Mouse (Mus musculus): ENCODE measurements at regions not wholly inside any gene's neighbourhood (a gene's known extent, or its start where the extent isn't known, plus 50 kb on each side); places are given as distances from the start of the nearest gene placed in this dataset.

DNA sequence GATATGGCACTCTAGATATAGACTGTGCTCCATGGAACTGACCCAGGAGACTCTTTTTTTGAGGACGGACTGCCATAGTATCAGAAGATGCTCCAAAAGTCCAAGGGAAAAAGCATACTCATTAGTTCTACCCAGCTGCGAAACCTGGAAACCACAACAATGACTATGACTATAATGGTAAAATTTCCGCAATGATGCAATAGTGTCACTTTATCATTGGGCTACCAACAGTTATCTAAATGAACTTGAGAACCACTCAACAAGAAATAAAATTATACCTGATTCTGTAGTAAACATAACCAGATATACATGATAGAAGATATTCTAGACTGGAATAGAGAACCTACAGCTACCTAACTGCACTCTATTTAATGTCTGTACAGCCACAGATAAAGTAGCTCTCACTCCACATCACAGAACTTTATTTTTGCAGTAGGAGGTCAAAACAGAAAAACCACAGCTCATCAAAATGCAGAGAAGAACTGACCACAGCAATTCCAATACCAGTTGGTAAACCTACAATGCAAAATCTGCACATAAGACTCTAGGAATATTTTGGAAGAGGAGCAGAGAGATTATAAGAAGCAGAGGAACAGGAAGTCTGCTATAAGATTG, 1255.8 kb upstream of the Zeb2 start:
- H3K4me1 ChIP-seq (replicated peaks; ENCODE audit: control insufficient read depth, insufficient read depth, low read length), result no peaks in the 10 kb centered on the region
- ATAC-seq, result no peak
- H3K9ac ChIP-seq (replicated peaks; ENCODE audit: low read depth, low read length), result no peak overlapping the region
- no peaks in the 10 kb centered on the region for H3K9me3 ChIP-seq (ENCODE audit: control insufficient read depth, low read length)
- H3K27ac ChIP-seq (ENCODE audit: low read length), result no peak overlapping the region
- no peak overlapping the region for H3K4me3 ChIP-seq (replicated peaks; ENCODE audit: low read length)
- WGBS, result 95% methylated on average over 3 of the region's 3 CpGs
- no peak overlapping the region for H3K4me2 ChIP-seq (ENCODE audit: low read length)
- no peaks in the 10 kb centered on the region for H3K27me3 ChIP-seq (replicated peaks; ENCODE audit: control insufficient read depth, insufficient read depth, low read length)
- no peaks in the 10 kb centered on the region for H3K36me3 ChIP-seq (ENCODE audit: control insufficient read depth, insufficient read depth)

GRCm38 (mm10) chr2:46371755-46372154, 1254.6 kb upstream of the Zeb2 start:
- H3K9ac ChIP-seq (replicated peaks; ENCODE audit: low read depth, low read length), result no peak overlapping the region
- no peak overlapping the region for H3K4me2 ChIP-seq (ENCODE audit: low read length)
- WGBS, result 76% methylated on average over 1 of the region's 1 CpGs
- H3K27me3 ChIP-seq (replicated peaks; ENCODE audit: control insufficient read depth, insufficient read depth, low read length), result no peaks in the 10 kb centered on the region
- no peaks in the 10 kb centered on the region for H3K4me1 ChIP-seq (replicated peaks; ENCODE audit: control insufficient read depth, insufficient read depth, low read length)
- no peak for ATAC-seq
- H3K27ac ChIP-seq (ENCODE audit: low read length), result no peak overlapping the region
- H3K36me3 ChIP-seq (ENCODE audit: control insufficient read depth, insufficient read depth), result no peaks in the 10 kb centered on the region
- H3K9me3 ChIP-seq (ENCODE audit: control insufficient read depth, low read length), result no peaks in the 10 kb centered on the region
- no peak overlapping the region for H3K4me3 ChIP-seq (replicated peaks; ENCODE audit: low read length)

- Histone ChIP-seq H3K4me1 (replicated peaks; ENCODE audit: control insufficient read depth, insufficient read depth, low read length) (no peaks in the 10 kb centered on the region), H3K27ac (ENCODE audit: low read length) (no peak overlapping the region), H3K9me3 (ENCODE audit: control insufficient read depth, low read length) (no peaks in the 10 kb centered on the region), H3K4me3 (replicated peaks; ENCODE audit: low read length) (no peak overlapping the region), H3K9ac (replicated peaks; ENCODE audit: low read depth, low read length) (no peak overlapping the region), H3K27me3 (replicated peaks; ENCODE audit: control insufficient read depth, insufficient read depth, low read length) (no peaks in the 10 kb centered on the region), H3K4me2 (ENCODE audit: low read length) (no peak overlapping the region), H3K36me3 (ENCODE audit: control insufficient read depth, insufficient read depth) (no peaks in the 10 kb centered on the region)
- 82% methylated on average over 5 of the region's 5 CpGs for WGBS
- no peak for ATAC-seq
Observed at GRCm38 (mm10) chr2:46370949-46371348, 1253.8 kb upstream of the Zeb2 start.

GRCm38 (mm10) chr2:46368882-46369281, 1251.7 kb upstream of the Zeb2 start:
- no peak overlapping the region for H3K4me3 ChIP-seq (replicated peaks; ENCODE audit: low read length)
- H3K9ac ChIP-seq (replicated peaks; ENCODE audit: low read depth, low read length), result no peak overlapping the region
- 93% methylated on average over 4 of the region's 4 CpGs for WGBS
- H3K36me3 ChIP-seq (ENCODE audit: control insufficient read depth, insufficient read depth), result no peaks in the 10 kb centered on the region
- no peak overlapping the region for H3K27ac ChIP-seq (ENCODE audit: low read length)
- no peak for ATAC-seq
- H3K9me3 ChIP-seq (ENCODE audit: control insufficient read depth, low read length), result no peaks in the 10 kb centered on the region
- H3K4me1 ChIP-seq (replicated peaks; ENCODE audit: control insufficient read depth, insufficient read depth, low read length), result no peaks in the 10 kb centered on the region
- H3K27me3 ChIP-seq (replicated peaks; ENCODE audit: control insufficient read depth, insufficient read depth, low read length), result no peaks in the 10 kb centered on the region
- no peak overlapping the region for H3K4me2 ChIP-seq (ENCODE audit: low read length)

DNA sequence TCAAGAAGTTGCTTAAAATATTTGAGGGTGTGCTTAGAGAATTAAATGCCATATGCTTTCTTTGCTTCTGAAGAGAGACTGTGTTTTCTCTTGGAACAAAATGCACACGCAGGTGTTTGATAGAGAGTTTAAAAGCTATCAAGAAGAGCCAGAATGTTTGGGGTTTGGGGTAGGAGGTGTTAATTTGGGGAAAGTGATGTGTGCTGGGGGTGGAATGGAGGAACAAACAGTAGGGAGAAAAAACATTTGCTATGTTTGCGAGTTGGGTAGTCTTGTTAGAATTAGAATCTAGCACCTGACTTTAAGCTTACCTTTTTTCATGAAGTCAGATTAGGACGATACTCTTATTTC, 1248.9 kb upstream of the Zeb2 start:
- no peaks in the 10 kb centered on the region for H3K9me3 ChIP-seq (ENCODE audit: control insufficient read depth, low read length)
- ATAC-seq, result no peak
- H3K36me3 ChIP-seq (ENCODE audit: control insufficient read depth, insufficient read depth), result no peaks in the 10 kb centered on the region
- no peak overlapping the region for H3K4me3 ChIP-seq (replicated peaks; ENCODE audit: low read length)
- 83% methylated on average over 3 of the region's 3 CpGs for WGBS
- no peaks in the 10 kb centered on the region for H3K4me1 ChIP-seq (replicated peaks; ENCODE audit: control insufficient read depth, insufficient read depth, low read length)
- H3K27ac ChIP-seq (ENCODE audit: low read length), result no peak overlapping the region
- H3K9ac ChIP-seq (replicated peaks; ENCODE audit: low read depth, low read length), result no peak overlapping the region
- H3K4me2 ChIP-seq (ENCODE audit: low read length), result no peak overlapping the region
- no peaks in the 10 kb centered on the region for H3K27me3 ChIP-seq (replicated peaks; ENCODE audit: control insufficient read depth, insufficient read depth, low read length)

DNA sequence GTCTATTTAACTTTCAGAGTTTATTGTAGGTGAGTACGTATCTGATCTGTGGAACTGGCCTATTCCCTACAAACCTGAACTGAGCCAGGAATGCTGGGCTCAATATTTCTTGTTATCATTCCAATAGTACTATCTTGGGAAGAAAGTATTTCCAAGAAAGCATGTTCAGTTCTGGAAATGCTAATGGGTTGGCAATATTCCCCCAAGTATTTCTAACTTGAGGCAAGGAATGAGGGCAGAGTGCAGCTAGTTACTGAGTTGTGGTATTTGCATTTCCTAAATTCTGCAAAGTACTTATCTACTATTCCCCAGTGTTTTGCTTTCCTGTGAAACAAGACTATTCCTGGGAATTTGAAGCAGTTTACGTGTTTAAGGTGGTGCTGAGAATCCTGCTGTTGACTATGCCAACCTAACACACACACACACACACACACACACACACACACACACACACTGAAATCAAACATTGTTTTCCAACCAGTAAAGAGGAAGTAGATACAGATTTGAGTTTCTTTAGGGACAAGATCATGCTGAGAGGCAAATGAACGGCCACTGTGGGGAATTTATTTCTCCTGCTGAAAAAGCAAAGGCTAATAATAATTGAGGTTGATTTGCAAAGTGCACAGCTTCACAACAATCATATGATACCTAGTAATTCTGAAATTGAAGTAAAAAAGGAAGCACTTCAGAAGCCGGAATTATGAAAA, 1248.4 kb upstream of the Zeb2 start:
- H3K9me3 ChIP-seq (ENCODE audit: control insufficient read depth, low read length), result no peaks in the 10 kb centered on the region
- H3K36me3 ChIP-seq (ENCODE audit: control insufficient read depth, insufficient read depth), result no peaks in the 10 kb centered on the region
- no peak for ATAC-seq
- no peaks in the 10 kb centered on the region for H3K27me3 ChIP-seq (replicated peaks; ENCODE audit: control insufficient read depth, insufficient read depth, low read length)
- no peaks in the 10 kb centered on the region for H3K4me1 ChIP-seq (replicated peaks; ENCODE audit: control insufficient read depth, insufficient read depth, low read length)
- no peak overlapping the region for H3K4me3 ChIP-seq (replicated peaks; ENCODE audit: low read length)
- WGBS, result 79% methylated on average over 4 of the region's 4 CpGs
- no peak overlapping the region for H3K4me2 ChIP-seq (ENCODE audit: low read length)
- no peak overlapping the region for H3K9ac ChIP-seq (replicated peaks; ENCODE audit: low read depth, low read length)
- no peak overlapping the region for H3K27ac ChIP-seq (ENCODE audit: low read length)

- WGBS, result 70% methylated on average over 4 of the region's 4 CpGs
- no peak overlapping the region for H3K4me3 ChIP-seq (replicated peaks; ENCODE audit: low read length)
- H3K36me3 ChIP-seq (ENCODE audit: control insufficient read depth, insufficient read depth), result no peaks in the 10 kb centered on the region
- no peak overlapping the region for H3K4me2 ChIP-seq (ENCODE audit: low read length)
- H3K9ac ChIP-seq (replicated peaks; ENCODE audit: low read depth, low read length), result no peak overlapping the region
- no peak overlapping the region for H3K27ac ChIP-seq (ENCODE audit: low read length)
- H3K9me3 ChIP-seq (ENCODE audit: control insufficient read depth, low read length), result no peaks in the 10 kb centered on the region
- ATAC-seq, result no peak
- H3K27me3 ChIP-seq (replicated peaks; ENCODE audit: control insufficient read depth, insufficient read depth, low read length), result no peaks in the 10 kb centered on the region
- H3K4me1 ChIP-seq (replicated peaks; ENCODE audit: control insufficient read depth, insufficient read depth, low read length), result no peaks in the 10 kb centered on the region
Observed at GRCm38 (mm10) chr2:46360049-46360712, 1243.0 kb upstream of the Zeb2 start.

GRCm38 (mm10) chr2:46358225-46358624, 1241.0 kb upstream of the Zeb2 start:
- H3K9me3 ChIP-seq (ENCODE audit: control insufficient read depth, low read length), result no peaks in the 10 kb centered on the region
- no peak overlapping the region for H3K4me2 ChIP-seq (ENCODE audit: low read length)
- ATAC-seq, result no peak
- no peak overlapping the region for H3K27ac ChIP-seq (ENCODE audit: low read length)
- H3K4me1 ChIP-seq (replicated peaks; ENCODE audit: control insufficient read depth, insufficient read depth, low read length), result no peaks in the 10 kb centered on the region
- H3K36me3 ChIP-seq (ENCODE audit: control insufficient read depth, insufficient read depth), result no peaks in the 10 kb centered on the region
- 90% methylated on average over 3 of the region's 3 CpGs for WGBS
- H3K27me3 ChIP-seq (replicated peaks; ENCODE audit: control insufficient read depth, insufficient read depth, low read length), result no peaks in the 10 kb centered on the region
- no peak overlapping the region for H3K9ac ChIP-seq (replicated peaks; ENCODE audit: low read depth, low read length)
- H3K4me3 ChIP-seq (replicated peaks; ENCODE audit: low read length), result no peak overlapping the region

- Histone ChIP-seq H3K9me3 (ENCODE audit: control insufficient read depth, low read length) (no peaks in the 10 kb centered on the region), H3K27me3 (replicated peaks; ENCODE audit: control insufficient read depth, insufficient read depth, low read length) (no peaks in the 10 kb centered on the region), H3K4me3 (replicated peaks; ENCODE audit: low read length) (no peak overlapping the region), H3K36me3 (ENCODE audit: control insufficient read depth, insufficient read depth) (no peaks in the 10 kb centered on the region), H3K9ac (replicated peaks; ENCODE audit: low read depth, low read length) (no peak overlapping the region), H3K27ac (ENCODE audit: low read length) (no peak overlapping the region), H3K4me2 (ENCODE audit: low read length) (no peak overlapping the region), H3K4me1 (replicated peaks; ENCODE audit: control insufficient read depth, insufficient read depth, low read length) (no peaks in the 10 kb centered on the region)
- WGBS, result 90% methylated on average over 3 of the region's 3 CpGs
- ATAC-seq, result no peak
Observed at GRCm38 (mm10) chr2:46356651-46357050, 1239.5 kb upstream of the Zeb2 start.
